Mouse (Mus musculus) heart, embryonic 16.5 days (tissue): ENCODE data around the gene Fam129a. TPM values are rescaled to one million over a fixed set of nuclear protein-coding genes. Genes with fewer than 3 reads are reported as not detected.
"Not testable (repeated sequence)": the region's sequence is repeated elsewhere in the genome, so short reads cannot be mapped to it uniquely, and the experiment has no call there.

Source experiments
- ATAC-seq: fragments of 200-750 bp; cut with Nextera tagmentation; replicated peaks from 2 replicates; pipeline ENCODE4 v1.8.0; 2017; ENCODE audit warnings: moderate number of reproducible peaks; ENCODE audit not compliant: insufficient read depth, low FRiP score; ENCODE audit errors: extremely low read depth
- H3K27ac ChIP-seq: fragments of 300-500 bp; sonication (generic); 2 replicates; pipeline ENCODE4 v1.5.1; 2014; ENCODE audit warnings: mild to moderate bottlenecking, low read length, control low read depth, moderate library complexity
- H3K27me3 ChIP-seq: fragments of 300-500 bp; sonication (generic); 2 replicates; pipeline ENCODE4 v1.6.1; 2014; ENCODE audit warnings: low read length, mixed read lengths; ENCODE audit not compliant: control insufficient read depth, insufficient read depth
- H3K36me3 ChIP-seq: fragments of 300-500 bp; sonication (generic); 2 replicates; pipeline ENCODE4 v1.6.1; 2014; ENCODE audit not compliant: control insufficient read depth, insufficient read depth
- H3K4me1 ChIP-seq: fragments of 300-500 bp; sonication (generic); 2 replicates; pipeline ENCODE4 v1.6.1; 2014; ENCODE audit warnings: low read length, mixed read lengths; ENCODE audit not compliant: control insufficient read depth, insufficient read depth
- H3K4me2 ChIP-seq: fragments of 300-500 bp; sonication (generic); 2 replicates; pipeline ENCODE4 v1.6.1; 2014; ENCODE audit warnings: low read depth, mild to moderate bottlenecking, control low read depth, low read length
- H3K4me3 ChIP-seq: fragments of 300-500 bp; sonication (generic); 2 replicates; pipeline ENCODE4 v1.5.1; 2014; ENCODE audit warnings: mild to moderate bottlenecking, control low read depth, low read length
- H3K9ac ChIP-seq: fragments of 300-500 bp; sonication (generic); 2 replicates; pipeline ENCODE4 v1.6.1; 2014; ENCODE audit warnings: low read length, control low read depth
- H3K9me3 ChIP-seq: fragments of 300-500 bp; sonication (generic); replicated peaks from 2 replicates; pipeline ENCODE4 v1.6.1; 2016; ENCODE audit warnings: low read length; ENCODE audit not compliant: control insufficient read depth
- WGBS: fragments of 180-500 bp; shearing (Covaris S2); extraction: QIAGEN DNeasy Blood & Tissue Kit; methylation state at CpG from one replicate; pipeline ENCODE4 v1.1.7; 2014; 5-methylcytosine and 5-hydroxymethylcytosine counted together
- polyA plus RNA-seq: library from polyadenylated mRNA; unstranded; fragments of >200 nt; fragmentation: Nextera tagmentation; extraction: Ambion mirVana; gene quantifications from 2 replicates; pipeline ENCODE4 v1.2.1, GENCODE M21; 2015

The Fam129a gene
- polyA plus RNA-seq, 1 experiment from 2014 or later, result 13.7 TPM

- not testable (repeated sequence) for H3K9me3 ChIP-seq, H3K4me1 ChIP-seq, H3K36me3 ChIP-seq, H3K27me3 ChIP-seq, H3K4me2 ChIP-seq, ATAC-seq, H3K9ac ChIP-seq, H3K27ac ChIP-seq, H3K4me3 ChIP-seq
- 86% methylated on average over 2 of the region's 2 CpGs for WGBS
Measured at GRCm38 (mm10) chr1:151749894-151750293, 178.9 kb downstream of the Fam129a start.

DNA sequence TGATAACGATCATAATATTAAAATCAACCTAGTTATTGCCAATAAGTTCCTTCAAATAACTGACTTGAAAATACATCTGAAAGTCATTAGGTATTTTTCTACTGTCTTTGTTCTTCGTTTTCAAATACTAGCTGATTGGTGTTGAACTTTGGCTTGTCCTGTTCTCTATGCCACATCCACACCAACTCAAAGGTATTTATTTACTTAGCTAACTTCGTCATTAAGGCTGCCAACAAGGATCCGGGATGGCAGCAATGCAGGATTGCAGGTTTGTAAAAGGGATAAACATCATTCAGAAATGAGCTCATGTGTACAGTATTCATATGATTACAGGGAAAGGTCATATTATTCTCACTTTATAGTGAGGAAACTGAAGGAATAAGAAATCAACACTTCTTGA lies 182.0 kb downstream of the Fam129a start:
- Histone ChIP-seq H3K9ac (no peak overlapping the region), H3K4me1 (peaks cover 17% of the 10 kb centered on the region), H3K4me2 (no peak overlapping the region), H3K27me3 (no peaks in the 10 kb centered on the region), H3K9me3 (peaks cover 5% of the 10 kb centered on the region; the same call in 1 of the 2 replicates), H3K4me3 (no peak overlapping the region), H3K36me3 (no peaks in the 10 kb centered on the region), H3K27ac (no peak overlapping the region)
- ATAC-seq, result no peak
- WGBS, result 73% methylated on average over 4 of the region's 4 CpGs

DNA sequence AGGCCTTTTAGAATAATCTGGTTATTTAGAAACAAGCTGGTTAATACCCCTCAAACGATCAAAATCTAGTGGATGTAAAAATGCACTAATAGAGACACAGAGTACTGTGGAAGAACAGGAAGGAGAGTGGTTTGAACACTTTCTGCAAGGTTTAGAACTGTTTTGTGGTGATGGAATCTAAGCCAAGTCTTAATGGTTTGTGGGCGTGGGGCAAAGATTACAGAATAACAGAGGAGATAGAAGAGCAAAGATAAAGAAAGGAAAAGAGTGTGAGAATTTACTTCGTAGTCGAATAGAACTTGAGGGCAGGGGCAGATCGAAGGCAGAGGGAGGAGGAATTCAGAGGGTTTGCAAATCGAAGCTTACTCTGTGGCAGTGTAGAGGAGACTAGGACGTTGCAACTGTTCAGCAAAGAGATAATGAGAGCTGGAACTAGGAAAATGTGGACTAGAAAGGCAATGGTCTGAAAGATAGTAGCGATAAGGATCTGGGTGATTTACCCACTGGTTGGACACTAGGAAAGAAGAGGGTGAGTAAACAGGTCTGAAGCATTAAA lies 182.5 kb downstream of the Fam129a start:
- no peak for ATAC-seq
- H3K9me3 ChIP-seq, result peaks cover 5% of the 10 kb centered on the region; the same call in 1 of the 2 replicates
- H3K4me2 ChIP-seq, result peak overlapping the region; percentile 53; the same call in 1 of the 2 replicates
- no peak overlapping the region for H3K9ac ChIP-seq
- H3K4me1 ChIP-seq, result peaks cover 17% of the 10 kb centered on the region
- H3K4me3 ChIP-seq, result no peak overlapping the region
- no peaks in the 10 kb centered on the region for H3K27me3 ChIP-seq
- H3K36me3 ChIP-seq, result no peaks in the 10 kb centered on the region
- no peak overlapping the region for H3K27ac ChIP-seq
- 59% methylated on average over 8 of the region's 8 CpGs for WGBS

- Histone ChIP-seq H3K4me3 (peak overlapping the region; percentile 84), H3K4me2 (peak overlapping the region; percentile 53), H3K27ac (peak overlapping the region; percentile 35; the same call in 1 of the 2 replicates), H3K9me3 (peaks cover 5% of the 10 kb centered on the region; the same call in 1 of the 2 replicates), H3K9ac (peak overlapping the region; percentile 52; the same call in 1 of the 2 replicates), H3K36me3 (no peaks in the 10 kb centered on the region), H3K27me3 (no peaks in the 10 kb centered on the region), H3K4me1 (peaks cover 17% of the 10 kb centered on the region)
- 49% methylated on average over 10 of the region's 10 CpGs for WGBS
- ATAC-seq, result no peak
Measured at GRCm38 (mm10) chr1:151754028-151754489, 183.1 kb downstream of the Fam129a start.

DNA sequence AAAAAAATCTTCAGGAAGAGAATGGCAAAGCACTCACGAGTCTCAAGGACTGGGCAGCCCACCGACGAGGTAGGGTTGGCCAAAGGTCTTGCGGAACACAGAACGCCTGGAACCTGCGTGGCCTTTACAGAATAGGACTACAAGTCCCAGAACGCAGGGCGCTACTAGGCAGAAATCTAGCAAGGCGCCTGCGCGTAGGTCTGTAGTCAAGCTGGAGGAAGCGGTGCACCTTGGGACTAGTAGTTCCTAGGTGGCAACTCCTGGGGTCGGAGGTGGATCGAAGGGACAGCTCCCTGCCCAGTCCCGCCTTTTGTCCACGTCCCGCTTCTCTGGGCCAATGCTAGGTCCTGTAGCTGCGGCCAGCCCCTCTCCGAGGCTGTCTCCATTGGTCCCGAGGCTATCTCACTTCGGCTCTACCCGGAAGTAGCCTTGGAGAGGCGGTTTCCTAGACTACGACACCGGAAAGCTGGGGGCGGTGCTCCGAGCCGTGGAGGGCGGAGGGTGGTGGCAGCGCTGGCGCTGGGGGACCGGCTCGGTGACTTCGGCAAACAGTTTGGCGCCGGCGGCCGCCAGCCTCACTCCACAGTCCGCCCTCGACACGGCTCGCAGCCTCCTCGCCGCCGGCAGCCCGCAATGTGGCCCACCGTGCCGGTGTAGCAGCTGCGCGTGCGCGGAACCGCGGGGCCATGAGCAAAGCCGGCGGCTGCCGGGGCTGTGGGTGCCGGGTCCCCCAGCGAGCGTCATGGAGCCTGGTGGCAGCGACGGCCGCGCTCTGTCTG lies 184.1 kb downstream of the Fam129a start, which contains the start of gene Edem3:
Gene Edem3, plus strand, starts transcription at position 491 of the 779 bp plus-strand sequence.
- peaks cover 4% of the 10 kb centered on the region; the same call in 1 of the 2 replicates for H3K9me3 ChIP-seq
- peak within 1 kb of the TSS; percentile 89 for H3K9ac ChIP-seq
- H3K27ac ChIP-seq, result peak within 1 kb of the TSS; percentile 87
- under 1% methylated on average over 64 of the region's 64 CpGs for WGBS
- peak within 1 kb of the TSS; percentile 84 for H3K4me3 ChIP-seq
- peak; percentile 98 for ATAC-seq
- no peaks in the 10 kb centered on the region for H3K27me3 ChIP-seq
- peaks cover 3% of the 10 kb centered on the region; the same call in 1 of the 2 replicates for H3K36me3 ChIP-seq
- peak within 1 kb of the TSS; percentile 89 for H3K4me2 ChIP-seq
- peaks cover 17% of the 10 kb centered on the region for H3K4me1 ChIP-seq

GRCm38 (mm10) chr1:151755660-151756424 lies 184.9 kb downstream of the Fam129a start:
- Histone ChIP-seq H3K4me2 (peak overlapping the region; percentile 89), H3K27me3 (no peaks in the 10 kb centered on the region), H3K36me3 (peaks cover 3% of the 10 kb centered on the region; the same call in 1 of the 2 replicates), H3K9ac (peak overlapping the region; percentile 89), H3K4me3 (peak overlapping the region; percentile 84), H3K9me3 (no peaks in the 10 kb centered on the region), H3K4me1 (peaks cover 17% of the 10 kb centered on the region), H3K27ac (peak overlapping the region; percentile 87)
- no peak for ATAC-seq
- WGBS, result 3% methylated on average over 36 of the region's 36 CpGs

- ATAC-seq, result no peak
Measured at GRCm38 (mm10) chr1:151756425-151756728, 185.4 kb downstream of the Fam129a start.

DNA sequence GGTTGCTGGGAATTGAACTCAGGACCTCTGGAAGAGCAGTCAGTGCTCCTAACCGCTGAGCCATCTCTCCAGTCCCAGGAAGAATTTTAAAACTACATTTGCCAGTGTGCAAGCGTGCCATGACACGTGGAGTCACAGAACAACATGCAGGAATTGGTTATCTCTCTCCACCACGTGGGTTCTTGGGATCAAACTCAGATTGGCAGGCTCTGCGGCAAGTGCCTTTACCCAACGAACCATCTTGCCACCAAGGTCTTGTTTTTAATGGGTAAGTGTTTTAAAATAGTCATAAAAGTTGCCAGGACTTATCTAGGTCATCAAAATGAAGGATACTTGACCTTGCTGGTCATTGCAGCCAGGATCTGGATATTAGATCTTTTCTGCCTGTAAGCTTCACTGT lies 187.3 kb downstream of the Fam129a start:
- WGBS, result 87% methylated on average over 6 of the region's 6 CpGs
- Histone ChIP-seq H3K27me3 (no peaks in the 10 kb centered on the region), H3K9me3 (no peaks in the 10 kb centered on the region), H3K27ac (no peak overlapping the region), H3K36me3 (peaks cover 17% of the 10 kb centered on the region), H3K9ac (no peak overlapping the region), H3K4me2 (no peak overlapping the region), H3K4me3 (no peak overlapping the region), H3K4me1 (peaks cover 18% of the 10 kb centered on the region)
- ATAC-seq, result no peak

More at GRCm38 (mm10) chr1:151756425-151756728, 185.4 kb downstream of the Fam129a start:
- H3K36me3 ChIP-seq, result peaks cover 9% of the 10 kb centered on the region
- peak overlapping the region; percentile 89 for H3K9ac ChIP-seq
- peak overlapping the region; percentile 89 for H3K4me2 ChIP-seq
- H3K4me1 ChIP-seq, result peaks cover 17% of the 10 kb centered on the region
- no peak overlapping the region for H3K27ac ChIP-seq
- 15% methylated on average over 1 of the region's 1 CpGs for WGBS
- no peaks in the 10 kb centered on the region for H3K27me3 ChIP-seq
- no peaks in the 10 kb centered on the region for H3K9me3 ChIP-seq
- H3K4me3 ChIP-seq, result peak overlapping the region; percentile 84
